15 mouse cellular contexts compared by ENCODE assay signal in the genomic region with DNA sequence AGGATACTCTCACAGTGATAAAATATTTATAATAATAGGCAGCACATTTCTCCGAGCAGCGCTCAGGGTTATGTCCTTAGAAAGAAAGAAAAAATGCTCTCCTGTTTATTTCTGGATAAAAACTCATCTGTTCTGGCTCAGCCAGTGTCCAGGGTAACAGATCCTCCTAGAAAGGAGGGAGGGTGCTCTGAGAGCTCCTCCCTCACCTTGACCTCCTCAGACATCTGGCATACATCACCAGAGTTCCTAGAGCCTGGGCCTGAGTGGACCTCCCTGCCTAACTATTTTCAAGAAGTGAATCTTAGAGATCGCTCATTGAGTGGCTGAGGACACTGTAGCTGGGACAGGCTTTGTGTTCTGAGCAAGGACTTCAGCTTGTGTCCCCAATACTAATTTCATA.
"Had no signal": no experiment of that assay in that cellular context is flagged by ENCODE, and none has a peak within 500 bp of the region (broad histone marks: within the 10 kb centered on the region; RNA-seq: fewer than 3 reads in every experiment).

No protein-coding gene starts in this region.

- DNase-seq: kidney, postnatal 25 days; lung, adult 2 months; lung, postnatal 36 days; right cerebral cortex, postnatal 4 days; spleen, adult 18-20 months; thymus, adult 2 months; thymus, postnatal 36 days had no signal

- H3K4me1 ChIP-seq: kidney, embryonic 15.5 days; liver, embryonic 15.5 days; neural tube, embryonic 12.5 days had no signal

- H3K27ac ChIP-seq: kidney, embryonic 15.5 days; left cerebral cortex, adult 2 months; limb, embryonic 10.5 days; liver, embryonic 15.5 days; neural tube, embryonic 12.5 days had no signal

- H3K27me3 ChIP-seq: kidney, embryonic 15.5 days; liver, embryonic 15.5 days; neural tube, embryonic 12.5 days had no signal

- H3K9ac ChIP-seq: kidney, embryonic 15.5 days; liver, embryonic 15.5 days; neural tube, embryonic 12.5 days had no signal

- H3K4me3 ChIP-seq: kidney, embryonic 15.5 days; left cerebral cortex, adult 2 months; limb, embryonic 10.5 days; liver, embryonic 15.5 days; myocyte; neural tube, embryonic 12.5 days had no signal

- ATAC-seq: lung, postnatal 0 days had no signal

- H3K36me3 ChIP-seq: kidney, embryonic 15.5 days; limb, embryonic 10.5 days; liver, embryonic 15.5 days; neural tube, embryonic 12.5 days had no signal

- H3K4me2 ChIP-seq: kidney, embryonic 15.5 days; liver, embryonic 11.5 days; liver, embryonic 15.5 days; neural tube, embryonic 12.5 days had no signal

- H3K9me3 ChIP-seq: kidney, embryonic 15.5 days; limb, embryonic 10.5 days; liver, embryonic 15.5 days; neural tube, embryonic 12.5 days had no signal
